Mouse (Mus musculus) cerebellum, adult 2 months (tissue): ENCODE measurements around the gene Tnfsf13.
"Not testable (repeated sequence)": the region's sequence is repeated elsewhere in the genome, so short reads cannot be mapped to it uniquely, and the experiment has no call there.

Experiments
- CTCF ChIP-seq: fragments of 200-500 bp; IDR thresholded peaks from 2 replicates; pipeline ENCODE4 v1.5.1; 2011; ENCODE audit warnings: low read depth, mild to moderate bottlenecking, control low read depth, low read length, moderate library complexity, borderline replicate concordance; ENCODE audit not compliant: insufficient read depth
- POLR2A ChIP-seq: fragments of 200-500 bp; IDR thresholded peaks from 2 replicates; pipeline ENCODE4 v1.6.1; 2011; ENCODE audit warnings: low read length, control low read depth, borderline replicate concordance; ENCODE audit not compliant: insufficient read depth

- TF ChIP-seq POLR2A, CTCF: not testable (repeated sequence)
Observed at GRCm38 (mm10) chr11:69702886-69703285, 17.3 kb upstream of the Tnfsf13 start.
